Mouse (Mus musculus) spleen, adult 2 months (tissue): Measurements from ENCODE around the gene Sik1. TPM values are rescaled to one million over a fixed set of nuclear protein-coding genes. Genes with fewer than 3 reads are reported as not detected.

Source experiments
- DNase-seq, 2 experiments: peaks; one replicate each; pipeline versions ENCODE4 v3.0.0 to v3.0.0-alpha.2; 2012 to 2021; ENCODE audit warnings: low spot score in 2 of 2, low read depth in 1 of 2
- H3K27ac ChIP-seq: fragments of 200-500 bp; 2 replicates; pipeline ENCODE4 v1.5.1; 2012; ENCODE audit warnings: low read length, inconsistent platforms; ENCODE audit not compliant: insufficient read depth
- H3K27me3 ChIP-seq: fragments of 200-500 bp; 2 replicates; pipeline ENCODE4 v1.6.1; 2012; ENCODE audit warnings: mild to moderate bottlenecking, moderate library complexity, low read length, inconsistent platforms; ENCODE audit not compliant: control insufficient read depth, insufficient read depth
- H3K36me3 ChIP-seq: fragments of 200-500 bp; 2 replicates; pipeline ENCODE4 v1.6.1; 2012; ENCODE audit warnings: mild to moderate bottlenecking, low read length, inconsistent platforms; ENCODE audit not compliant: control insufficient read depth, insufficient read depth
- H3K4me1 ChIP-seq: fragments of 200-500 bp; 2 replicates; pipeline ENCODE4 v1.6.1; 2011; ENCODE audit warnings: inconsistent platforms; ENCODE audit not compliant: control insufficient read depth, insufficient read depth, insufficient read length
- H3K4me3 ChIP-seq: fragments of 200-500 bp; 2 replicates; pipeline ENCODE4 v1.5.1; 2011; ENCODE audit warnings: mild to moderate bottlenecking, inconsistent platforms; ENCODE audit not compliant: insufficient read depth, insufficient read length; ENCODE audit errors: extremely low read depth
- CTCF ChIP-seq: fragments of 200-500 bp; IDR thresholded peaks from 2 replicates; pipeline ENCODE4 v1.5.1; 2011; ENCODE audit warnings: mild to moderate bottlenecking, inconsistent platforms; ENCODE audit not compliant: insufficient read depth, insufficient read length, insufficient replicate concordance; ENCODE audit errors: extremely low read depth
- POLR2A ChIP-seq: fragments of 200-500 bp; IDR thresholded peaks from 2 replicates; pipeline ENCODE4 v1.6.1; 2011; ENCODE audit warnings: low read depth, low read length, inconsistent platforms
- WGBS: fragments of 180-500 bp; shearing (Covaris S2); methylation state at CpG from one replicate; pipeline ENCODE4 v1.1.7; 2018; 5-methylcytosine and 5-hydroxymethylcytosine counted together
- polyA plus RNA-seq: library from polyadenylated mRNA; depleted of rRNA; stranded (reverse); fragments of >200 nt; gene quantifications from 2 replicates; pipeline ENCODE4 v1.2.3, GENCODE M21; 2012

Sik1 gene
- polyA plus RNA-seq, 1 experiment = 56.4 TPM

GRCm38 (mm10) chr17:31851816-31852476 is 3.7 kb downstream of the Sik1 start:
- Histone ChIP-seq H3K27me3 (no peaks in the 10 kb centered on the region), H3K27ac (no peak overlapping the region), H3K36me3 (peaks cover 45% of the 10 kb centered on the region), H3K4me1 (peaks cover 14% of the 10 kb centered on the region; the same call in 1 of the 2 replicates), H3K4me3 (no peak overlapping the region)
- TF ChIP-seq POLR2A (no peak), CTCF (no peak)
- DNase-seq = no peak
- 85% methylated on average over 6 of the region's 6 CpGs for WGBS

- TF ChIP-seq CTCF (no peak), POLR2A (no peak)
- WGBS = 88% methylated on average over 17 of the region's 17 CpGs
- no peak for DNase-seq
- Histone ChIP-seq H3K4me3 (no peak overlapping the region), H3K4me1 (peaks cover 7% of the 10 kb centered on the region; the same call in 1 of the 2 replicates), H3K36me3 (peaks cover 57% of the 10 kb centered on the region), H3K27me3 (no peaks in the 10 kb centered on the region), H3K27ac (no peak overlapping the region)
Observed at GRCm38 (mm10) chr17:31850457-31850980, 5.1 kb downstream of the Sik1 start.

DNA sequence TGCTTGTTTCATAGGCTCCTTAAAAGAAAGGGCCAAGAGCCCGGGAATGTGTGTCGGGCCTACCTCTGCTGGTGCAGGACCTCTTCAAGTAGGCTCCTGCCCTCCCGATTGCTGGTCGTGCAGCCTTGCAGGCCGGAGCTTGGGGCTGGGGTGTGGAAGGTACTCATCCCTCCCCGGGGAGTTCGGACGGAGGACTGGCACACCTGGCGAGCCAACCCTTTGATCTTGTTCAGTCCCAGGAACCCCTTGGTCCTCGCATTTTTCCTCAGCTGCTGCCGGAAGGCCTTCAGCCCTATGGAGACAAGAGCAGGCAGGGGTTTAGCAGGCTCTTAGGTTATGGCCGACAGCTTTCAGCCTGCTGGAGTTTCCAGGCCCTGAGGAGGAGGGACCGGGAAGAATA is 8.6 kb downstream of the Sik1 start:
- TF ChIP-seq CTCF = no peak
- WGBS = 90% methylated on average over 13 of the region's 13 CpGs
- H3K4me1 ChIP-seq = peaks cover 3% of the 10 kb centered on the region; the same call in 1 of the 2 replicates
- no peaks in the 10 kb centered on the region for H3K27me3 ChIP-seq
- H3K27ac ChIP-seq = no peak overlapping the region
- H3K36me3 ChIP-seq = peaks cover 64% of the 10 kb centered on the region
- no peak overlapping the region for H3K4me3 ChIP-seq
- DNase-seq = no peak

DNA sequence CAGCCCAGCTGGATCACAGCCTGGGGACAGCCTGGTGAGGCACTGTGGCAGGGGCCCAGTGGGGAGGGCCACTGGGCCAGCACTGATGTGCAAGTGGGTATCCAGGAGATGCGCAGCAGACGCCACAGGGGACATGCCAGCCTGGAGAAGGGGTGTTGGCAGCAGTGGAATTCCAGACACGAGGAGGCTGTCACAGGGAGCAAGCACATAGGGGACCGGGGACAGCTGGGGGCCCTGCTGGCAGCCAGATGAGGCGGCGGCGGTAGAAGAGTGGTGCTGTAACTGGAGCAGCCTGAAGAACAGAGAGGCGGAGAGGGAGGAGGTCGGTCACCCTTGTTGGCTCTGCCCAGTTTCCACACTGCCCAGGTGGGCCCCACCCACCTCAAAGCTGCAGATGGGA is 9.3 kb downstream of the Sik1 start:
- Histone ChIP-seq H3K4me1 (peaks cover 9% of the 10 kb centered on the region; the same call in 1 of the 2 replicates), H3K4me3 (no peak overlapping the region), H3K36me3 (peaks cover 62% of the 10 kb centered on the region), H3K27me3 (no peaks in the 10 kb centered on the region), H3K27ac (0 out of 2 replicates have a peak overlapping the region, but pooled peaks have one; percentile 30)
- no peak for DNase-seq
- 93% methylated on average over 9 of the region's 9 CpGs for WGBS
- TF ChIP-seq CTCF (no peak), POLR2A (no peak)

GRCm38 (mm10) chr17:31843891-31844290 is 11.7 kb downstream of the Sik1 start:
- Histone ChIP-seq H3K36me3 (peaks cover 39% of the 10 kb centered on the region), H3K27ac (0 out of 2 replicates have a peak overlapping the region, but pooled peaks have one; percentile 84), H3K4me1 (peaks cover 28% of the 10 kb centered on the region), H3K27me3 (no peaks in the 10 kb centered on the region), H3K4me3 (no peak overlapping the region)
- no peak for TF ChIP-seq CTCF
- no peak for TF ChIP-seq POLR2A
- WGBS = 86% methylated on average over 1 of the region's 1 CpGs
- DNase-seq = no peak

DNA sequence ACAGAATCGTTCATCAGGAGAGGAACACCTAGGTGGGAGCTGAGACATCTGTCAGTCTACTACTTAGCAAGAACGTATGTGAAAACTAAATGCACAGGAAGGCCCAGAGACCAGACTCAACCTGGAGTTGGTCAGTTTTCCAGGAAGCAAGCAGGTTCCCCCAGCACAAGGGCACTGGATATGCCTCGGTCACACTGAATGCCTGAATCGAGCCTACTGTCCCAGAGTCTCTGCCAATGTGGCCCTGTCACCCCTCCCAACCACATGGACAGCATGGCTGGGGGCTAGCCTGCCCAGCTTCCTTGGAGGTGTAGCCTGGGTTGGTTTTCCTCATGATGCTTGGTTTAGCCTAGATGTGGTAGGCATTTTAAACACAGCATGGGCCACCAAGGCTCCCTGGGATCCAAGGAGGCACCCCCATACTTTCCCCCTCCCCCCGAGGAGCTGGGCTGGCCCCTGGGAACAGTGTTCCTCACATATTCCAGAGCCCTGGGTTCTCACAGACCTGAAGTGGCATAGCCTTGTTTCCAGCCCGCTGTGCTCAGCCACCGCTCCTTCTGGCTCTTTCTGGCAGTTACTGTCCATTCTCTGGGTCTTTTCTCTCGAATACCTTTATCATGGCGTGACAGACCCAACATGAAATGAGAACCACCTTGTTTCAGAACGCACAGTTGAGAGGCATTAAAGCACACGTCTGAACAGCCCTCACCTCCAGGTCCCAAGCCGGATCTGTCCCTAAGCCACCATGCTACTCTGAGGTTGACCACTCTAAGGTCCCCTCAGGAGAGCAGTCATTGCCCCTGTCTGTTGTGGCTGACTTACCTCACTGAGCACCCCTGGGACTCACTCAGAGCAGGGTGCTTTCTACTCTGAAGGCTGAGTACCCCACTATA is 12.4 kb downstream of the Sik1 start:
- DNase-seq = no peak
- WGBS = 85% methylated on average over 12 of the region's 12 CpGs
- Histone ChIP-seq H3K4me1 (peaks cover 35% of the 10 kb centered on the region), H3K27me3 (no peaks in the 10 kb centered on the region), H3K36me3 (peaks cover 32% of the 10 kb centered on the region), H3K27ac (peak overlapping the region; percentile 84), H3K4me3 (no peak overlapping the region)
- TF ChIP-seq POLR2A (no peak), CTCF (no peak)
